Mouse (Mus musculus): ENCODE measurements around the gene Sirt7.

GRCm38 (mm10) chr11:120624680-120625111 lies 344 bp downstream of the Sirt7 start:
- TF ChIP-seq USF1 (IDR thresholded peaks at IDR 0.05; ENCODE audit: low read depth, low read length), result no peak
- no peak for TF ChIP-seq MAX (IDR thresholded peaks at IDR 0.05; ENCODE audit: low read length)
- TF ChIP-seq CTCF (conservative IDR thresholded peaks at IDR 0.05 in 1 of 2, IDR thresholded peaks at IDR 0.05 in 1 of 2; ENCODE audit: low read depth in 2 of 2, low read length in 2 of 2), result no peak
- TF ChIP-seq POLR2AphosphoS2 (IDR thresholded peaks at IDR 0.05; ENCODE audit: low read depth, low read length), result peak; percentile 94
- no peak for TF ChIP-seq UBTF (IDR thresholded peaks at IDR 0.05; ENCODE audit: low read depth, low read length)
- peak; percentile 93 for TF ChIP-seq POLR2A (IDR thresholded peaks at IDR 0.05; ENCODE audit: low read depth, low read length)

All from CH12.LX (cell line).